Mouse (Mus musculus): ENCODE measurements around the gene Prim1.

Prim1 gene

GRCm38 (mm10) chr10:128015068-128015934 lies at the start of gene Prim1:
TSS of gene Prim1 (plus strand) at chr10:128015168.
- DNase-seq, result peak; percentile 87

- no peak for DNase-seq
Observed at GRCm38 (mm10) chr10:127966506-127966905, 48.5 kb upstream of the Prim1 start.

GRCm38 (mm10) chr10:127969820-127970219 lies 45.1 kb upstream of the Prim1 start:
- no peak for DNase-seq

GRCm38 (mm10) chr10:127970359-127970831 lies 44.6 kb upstream of the Prim1 start:
- no peak for DNase-seq

GRCm38 (mm10) chr10:127971135-127971534 lies 43.8 kb upstream of the Prim1 start:
- DNase-seq, result no peak

GRCm38 (mm10) chr10:127974062-127974461 lies 40.9 kb upstream of the Prim1 start:
- peak; percentile 30 for DNase-seq

GRCm38 (mm10) chr10:127975503-127975902 lies 39.5 kb upstream of the Prim1 start:
- DNase-seq, result no peak

GRCm38 (mm10) chr10:127984650-127985049 lies 30.3 kb upstream of the Prim1 start:
- DNase-seq, result no peak

GRCm38 (mm10) chr10:127985601-127986000 lies 29.4 kb upstream of the Prim1 start:
- no peak for DNase-seq

GRCm38 (mm10) chr10:127996690-127997089 lies 18.3 kb upstream of the Prim1 start:
- DNase-seq, result no peak

- DNase-seq, result no peak
Observed at GRCm38 (mm10) chr10:127998260-127998659, 16.7 kb upstream of the Prim1 start.

- DNase-seq, result no peak
Observed at GRCm38 (mm10) chr10:128003281-128003801, 11.6 kb upstream of the Prim1 start.

GRCm38 (mm10) chr10:128004918-128005317 lies 10.1 kb upstream of the Prim1 start:
- DNase-seq, result no peak

- no peak for DNase-seq
Observed at GRCm38 (mm10) chr10:128005479-128005878, 9.5 kb upstream of the Prim1 start.

- no peak for DNase-seq
Observed at GRCm38 (mm10) chr10:128007446-128007845, 7.5 kb upstream of the Prim1 start, which contains the start of gene Hsd17b6. TSS of gene Hsd17b6 (minus strand) at chr10:128007611.

- DNase-seq, result peak; percentile 87
Observed at GRCm38 (mm10) chr10:128008207-128008889, 6.6 kb upstream of the Prim1 start.

- DNase-seq, result no peak
Observed at GRCm38 (mm10) chr10:128009735-128010134, 5.2 kb upstream of the Prim1 start.

- DNase-seq, result no peak
Observed at GRCm38 (mm10) chr10:128022196-128022595, 7.2 kb downstream of the Prim1 start.

- no peak for DNase-seq
Observed at GRCm38 (mm10) chr10:128023496-128023895, 8.5 kb downstream of the Prim1 start.

- DNase-seq, result no peak
Observed at GRCm38 (mm10) chr10:128029931-128030330, 15.0 kb downstream of the Prim1 start.

- DNase-seq, result peak; percentile 22
Observed at GRCm38 (mm10) chr10:128030860-128031259, 15.9 kb downstream of the Prim1 start.

GRCm38 (mm10) chr10:128036746-128037425 lies 21.9 kb downstream of the Prim1 start:
- DNase-seq, result peak; percentile 68

- DNase-seq, result no peak
Observed at GRCm38 (mm10) chr10:128037921-128038320, 23.0 kb downstream of the Prim1 start.
